Mouse (Mus musculus) cerebellum, adult 9-10 months (tissue): ENCODE results near the gene Dync2li1.

ENCODE experiments used
- DNase-seq: peaks from one replicate; pipeline ENCODE4 v3.0.0; 2022

Dync2li1 gene

DNA sequence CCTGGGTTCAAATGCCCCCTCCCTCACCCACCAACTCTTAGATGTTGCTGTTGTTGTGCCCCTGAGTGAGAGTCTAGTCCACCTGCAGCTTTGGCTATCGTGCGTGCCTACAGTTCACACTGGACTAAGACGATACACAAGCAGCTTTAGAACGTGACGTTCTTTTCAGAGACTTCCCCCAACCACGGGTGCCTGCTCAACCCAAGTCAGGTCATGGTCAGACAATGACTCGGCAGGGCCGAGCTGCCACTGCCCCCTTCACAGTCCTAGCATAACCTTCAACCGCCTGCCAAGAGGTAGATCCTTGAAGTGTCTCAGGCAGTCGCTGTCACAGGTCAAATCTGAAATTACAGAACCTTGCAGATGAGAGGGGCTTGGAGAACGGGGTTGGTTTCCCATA lies 62.5 kb downstream of the Dync2li1 start:
- DNase-seq, result no peak

DNA sequence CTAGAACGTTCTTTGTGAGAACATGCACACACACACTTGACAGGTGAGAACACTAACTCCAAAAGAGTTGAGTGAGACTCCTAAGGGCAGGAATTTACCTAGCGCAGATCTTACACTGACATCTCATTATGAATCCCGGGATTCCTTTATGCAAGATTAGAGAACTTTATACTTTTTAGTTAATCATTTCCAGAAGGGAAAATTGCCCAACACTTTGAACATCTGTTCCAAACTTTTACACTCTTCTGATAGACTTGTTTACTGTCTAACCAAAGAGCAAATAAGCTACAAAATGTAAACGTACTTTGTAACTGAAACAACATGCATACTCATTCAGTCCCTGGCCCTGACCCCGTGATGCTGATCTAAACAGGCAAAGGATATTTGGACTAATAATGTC lies 63.0 kb downstream of the Dync2li1 start:
- no peak for DNase-seq

- no peak for DNase-seq
These were observed 63.8 kb downstream of the Dync2li1 start for GRCm38 (mm10) chr17:84690111-84690510.

DNA sequence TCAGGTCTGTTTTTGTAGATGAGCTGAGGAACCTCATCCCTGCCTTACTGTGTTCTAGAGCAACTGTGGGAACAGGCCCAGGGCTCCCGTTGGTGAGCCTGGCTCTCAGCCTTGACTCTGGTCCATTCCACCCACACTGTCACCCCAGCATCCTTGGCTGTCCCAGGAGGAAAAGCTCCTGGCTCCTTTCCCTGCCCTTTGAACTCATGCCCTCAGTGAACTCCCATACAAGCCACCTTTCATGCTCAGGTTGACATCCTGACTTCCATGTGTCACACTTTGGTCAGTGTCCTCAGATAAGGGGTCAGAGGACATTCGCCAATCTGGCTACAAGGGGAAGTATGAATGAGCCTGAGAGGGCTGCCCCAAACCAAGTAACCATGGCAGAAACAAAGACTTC lies 67.4 kb downstream of the Dync2li1 start:
- no peak for DNase-seq

- DNase-seq, result no peak
These were observed 70.2 kb downstream of the Dync2li1 start for GRCm38 (mm10) chr17:84696537-84696936.

DNA sequence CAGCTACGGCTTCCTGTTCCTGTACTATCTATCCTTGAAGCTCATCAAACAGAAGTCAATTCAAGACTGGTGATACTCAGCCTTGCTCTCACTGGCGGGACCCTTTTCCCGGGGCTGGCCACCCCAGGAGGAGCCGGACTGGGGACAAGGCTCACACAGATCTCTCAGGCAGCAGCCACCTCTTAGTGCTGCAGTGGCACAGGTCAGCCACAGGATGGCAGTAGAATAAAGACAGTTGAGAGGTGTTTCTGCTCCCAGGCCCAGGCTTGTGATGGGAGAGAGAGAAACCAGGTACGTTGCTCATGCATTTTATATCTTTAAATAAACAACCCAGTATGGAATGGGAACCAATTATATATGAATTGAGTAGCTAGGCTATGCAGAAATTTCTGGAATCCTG lies 72.4 kb downstream of the Dync2li1 start:
- DNase-seq, result peak; percentile 67
